Mouse (Mus musculus) CD4-positive helper T cell, adult 2 months (primary cell): Measurements from ENCODE around the gene Spata22.
"Not testable (repeated sequence)": the region's sequence is repeated elsewhere in the genome, so short reads cannot be mapped to it uniquely, and the experiment has no call there.

ENCODE experiments used
- DNase-seq: peaks from one replicate; pipeline ENCODE4 v3.0.0-alpha.2; 2012; ENCODE audit warnings: low read depth, missing footprints, low spot score

Spata22 gene

GRCm38 (mm10) chr11:73329442-73329841 lies at the start of gene Spata22, which contains the start of the genes Aspa and Gm49340:
Gene Spata22, plus strand, starts transcription at chr11:73329741.
Gene Aspa, minus strand, starts transcription at chr11:73329596.
Gene Gm49340, plus strand, starts transcription at chr11:73329741.
- no peak for DNase-seq

GRCm38 (mm10) chr11:73280710-73281109 lies 48.8 kb upstream of the Spata22 start:
- peak; percentile 26 for DNase-seq

GRCm38 (mm10) chr11:73281528-73282027 lies 48.0 kb upstream of the Spata22 start:
- DNase-seq, result peak; percentile 65

GRCm38 (mm10) chr11:73283369-73283768 lies 46.2 kb upstream of the Spata22 start:
- DNase-seq, result no peak

- no peak for DNase-seq
Observed at GRCm38 (mm10) chr11:73283926-73284325, 45.6 kb upstream of the Spata22 start.

- DNase-seq, result no peak
Observed at GRCm38 (mm10) chr11:73284351-73284750, 45.2 kb upstream of the Spata22 start.

- DNase-seq, result no peak
Observed at GRCm38 (mm10) chr11:73289621-73290020, 39.9 kb upstream of the Spata22 start.

- no peak for DNase-seq
Observed at GRCm38 (mm10) chr11:73303123-73303522, 26.4 kb upstream of the Spata22 start.

GRCm38 (mm10) chr11:73315961-73316360 lies 13.6 kb upstream of the Spata22 start:
- DNase-seq, result no peak

- DNase-seq, result not testable (repeated sequence)
Observed at GRCm38 (mm10) chr11:73318581-73318980, 11.0 kb upstream of the Spata22 start.

GRCm38 (mm10) chr11:73321064-73321463 lies 8.5 kb upstream of the Spata22 start:
- not testable (repeated sequence) for DNase-seq

GRCm38 (mm10) chr11:73323906-73324830 lies 5.4 kb upstream of the Spata22 start:
- DNase-seq, result no peak

- DNase-seq, result no peak
Observed at GRCm38 (mm10) chr11:73326485-73326886, 3.1 kb upstream of the Spata22 start.

GRCm38 (mm10) chr11:73327361-73327760 lies 2.2 kb upstream of the Spata22 start:
- DNase-seq, result no peak

- no peak for DNase-seq
Observed at GRCm38 (mm10) chr11:73333357-73333756, 3.8 kb downstream of the Spata22 start.

- no peak for DNase-seq
Observed at GRCm38 (mm10) chr11:73336919-73337318, 7.4 kb downstream of the Spata22 start.

GRCm38 (mm10) chr11:73350483-73350882 lies 20.9 kb downstream of the Spata22 start, which contains the start of gene Olfr20:
Gene Olfr20, plus strand, starts transcription at chr11:73350783.
- DNase-seq, result no peak

GRCm38 (mm10) chr11:73370946-73371345 lies 41.4 kb downstream of the Spata22 start, which contains the start of gene Olfr376:
Gene Olfr376, plus strand, starts transcription at chr11:73371246.
- no peak for DNase-seq

GRCm38 (mm10) chr11:73395374-73395773 lies 65.8 kb downstream of the Spata22 start:
- no peak for DNase-seq
